Mouse (Mus musculus) embryonic facial prominence, embryonic 10.5 days (tissue): ENCODE data around the gene Urb1. TPM values are rescaled to one million over a fixed set of nuclear protein-coding genes. Genes with fewer than 3 reads are reported as not detected.
A peak's percentile ranks its signal among the peaks of the same experiment; 100 is the strongest.

Experiments used
- DNase-seq: peaks from one replicate; pipeline ENCODE4 v3.0.0-alpha.2; 2017; ENCODE audit warnings: low spot score
- H3K27ac ChIP-seq: fragments of 300-500 bp; sonication (generic); replicated peaks from 2 replicates; pipeline ENCODE4 v1.5.1; 2016; ENCODE audit warnings: mild to moderate bottlenecking
- H3K27me3 ChIP-seq: fragments of 300-500 bp; sonication (generic); replicated peaks from 2 replicates; pipeline ENCODE4 v1.6.1; 2016; ENCODE audit warnings: low read depth, mild to moderate bottlenecking; ENCODE audit not compliant: poor library complexity, severe bottlenecking
- H3K36me3 ChIP-seq: fragments of 300-500 bp; sonication (generic); replicated peaks from 2 replicates; pipeline ENCODE4 v1.6.1; 2016; ENCODE audit warnings: mild to moderate bottlenecking, moderate library complexity
- H3K4me1 ChIP-seq: fragments of 300-500 bp; sonication (generic); 2 replicates; pipeline ENCODE4 v1.6.1; 2016
- H3K4me3 ChIP-seq: fragments of 300-500 bp; sonication (generic); 2 replicates; pipeline ENCODE4 v1.5.1; 2016; ENCODE audit warnings: mild to moderate bottlenecking, moderate library complexity
- H3K9me3 ChIP-seq: fragments of 300-500 bp; sonication (generic); 2 replicates; pipeline ENCODE4 v1.6.1; 2016; ENCODE audit warnings: mild to moderate bottlenecking
- WGBS: fragments of 180-500 bp; shearing (Covaris S2); methylation state at CpG from one replicate; pipeline ENCODE4 v1.1.7; 2016; 5-methylcytosine and 5-hydroxymethylcytosine counted together
- polyA plus RNA-seq: library from polyadenylated mRNA; unstranded; fragments of >200 nt; fragmentation: Nextera tagmentation; extraction: Ambion mirVana; gene quantifications from 2 replicates; pipeline ENCODE4 v1.2.1, GENCODE M21; 2016

Urb1 gene
- polyA plus RNA-seq: 10.9 and 11.5 TPM in 2 replicates

GRCm38 (mm10) chr16:90809975-90810715 is at the start of gene Urb1:
Gene Urb1 (minus strand): TSS chr16:90810413.
- peak; percentile 100 for DNase-seq
- Histone ChIP-seq H3K4me1 (peaks cover 23% of the 10 kb centered on the region), H3K36me3 (peaks cover 8% of the 10 kb centered on the region), H3K9me3 (no peaks in the 10 kb centered on the region), H3K27ac (peak within 1 kb of the TSS; percentile 78), H3K27me3 (no peaks in the 10 kb centered on the region), H3K4me3 (peak within 1 kb of the TSS; percentile 85)
- under 1% methylated on average over 47 of the region's 47 CpGs for WGBS

GRCm38 (mm10) chr16:90858206-90858605 is 48.0 kb upstream of the Urb1 start:
- Histone ChIP-seq H3K4me1 (peaks cover 22% of the 10 kb centered on the region), H3K9me3 (no peaks in the 10 kb centered on the region), H3K4me3 (no peak overlapping the region), H3K27ac (no peak overlapping the region), H3K36me3 (no peaks in the 10 kb centered on the region), H3K27me3 (no peaks in the 10 kb centered on the region)
- WGBS: 81% methylated on average over 4 of the region's 4 CpGs
- DNase-seq: no peak

GRCm38 (mm10) chr16:90856552-90857200 is 46.5 kb upstream of the Urb1 start:
- WGBS: 90% methylated on average over 6 of the region's 6 CpGs
- Histone ChIP-seq H3K27ac (no peak overlapping the region), H3K9me3 (no peaks in the 10 kb centered on the region), H3K4me1 (peaks cover 37% of the 10 kb centered on the region), H3K4me3 (no peak overlapping the region), H3K36me3 (no peaks in the 10 kb centered on the region), H3K27me3 (no peaks in the 10 kb centered on the region)
- DNase-seq: no peak

- Histone ChIP-seq H3K27me3 (no peaks in the 10 kb centered on the region; the same call in 1 of the 2 replicates), H3K36me3 (no peaks in the 10 kb centered on the region), H3K9me3 (no peaks in the 10 kb centered on the region), H3K4me3 (no peak overlapping the region), H3K27ac (peak overlapping the region; percentile 72; the same call in 1 of the 2 replicates), H3K4me1 (peaks cover 76% of the 10 kb centered on the region)
- DNase-seq: peak; percentile 57
- WGBS: 34% methylated on average over 11 of the region's 11 CpGs
Observed at GRCm38 (mm10) chr16:90851621-90852334, 41.6 kb upstream of the Urb1 start.

- H3K4me1 ChIP-seq: peaks cover 76% of the 10 kb centered on the region
- WGBS: 64% methylated on average over 7 of the region's 7 CpGs
- no peaks in the 10 kb centered on the region for H3K9me3 ChIP-seq
- 0 out of 2 replicates have a peak overlapping the region, but pooled peaks have one; percentile 20 for H3K27ac ChIP-seq
- H3K27me3 ChIP-seq: no peaks in the 10 kb centered on the region; the same call in 1 of the 2 replicates
- no peak for DNase-seq
- H3K36me3 ChIP-seq: no peaks in the 10 kb centered on the region
- no peak overlapping the region for H3K4me3 ChIP-seq
Observed at GRCm38 (mm10) chr16:90850881-90851280, 40.7 kb upstream of the Urb1 start.

GRCm38 (mm10) chr16:90849262-90849661 is 39.0 kb upstream of the Urb1 start:
- 50% methylated on average over 12 of the region's 12 CpGs for WGBS
- H3K27me3 ChIP-seq: no peaks in the 10 kb centered on the region; the same call in 1 of the 2 replicates
- H3K4me1 ChIP-seq: peaks cover 69% of the 10 kb centered on the region

GRCm38 (mm10) chr16:90848697-90849096 is 38.5 kb upstream of the Urb1 start:
- Histone ChIP-seq H3K4me1 (peaks cover 65% of the 10 kb centered on the region), H3K4me3 (no peak overlapping the region), H3K27me3 (no peaks in the 10 kb centered on the region; the same call in 1 of the 2 replicates), H3K9me3 (no peaks in the 10 kb centered on the region), H3K36me3 (no peaks in the 10 kb centered on the region), H3K27ac (peak overlapping the region; percentile 44; the same call in 1 of the 2 replicates)
- no peak for DNase-seq
- WGBS: 77% methylated on average over 7 of the region's 7 CpGs

More at GRCm38 (mm10) chr16:90849262-90849661, 39.0 kb upstream of the Urb1 start:
- H3K27ac ChIP-seq: peak overlapping the region; percentile 44; the same call in 1 of the 2 replicates
- peak; percentile 71 for DNase-seq
- H3K36me3 ChIP-seq: no peaks in the 10 kb centered on the region
- H3K4me3 ChIP-seq: no peak overlapping the region
- H3K9me3 ChIP-seq: no peaks in the 10 kb centered on the region

GRCm38 (mm10) chr16:90845591-90845990 is 35.4 kb upstream of the Urb1 start:
- Histone ChIP-seq H3K27me3 (peaks cover 16% of the 10 kb centered on the region), H3K9me3 (no peaks in the 10 kb centered on the region), H3K36me3 (no peaks in the 10 kb centered on the region), H3K4me3 (no peak overlapping the region), H3K27ac (no peak overlapping the region), H3K4me1 (peaks cover 52% of the 10 kb centered on the region)
- 86% methylated on average over 13 of the region's 13 CpGs for WGBS
- no peak for DNase-seq

- peaks cover 52% of the 10 kb centered on the region for H3K4me1 ChIP-seq
- no peaks in the 10 kb centered on the region for H3K9me3 ChIP-seq
- no peak overlapping the region for H3K4me3 ChIP-seq
- no peak for DNase-seq
- H3K27ac ChIP-seq: no peak overlapping the region
- peaks cover 16% of the 10 kb centered on the region for H3K27me3 ChIP-seq
- WGBS: 83% methylated on average over 6 of the region's 6 CpGs
- H3K36me3 ChIP-seq: no peaks in the 10 kb centered on the region
Observed at GRCm38 (mm10) chr16:90845038-90845437, 34.8 kb upstream of the Urb1 start.

GRCm38 (mm10) chr16:90842164-90842563 is 32.0 kb upstream of the Urb1 start:
- no peaks in the 10 kb centered on the region for H3K9me3 ChIP-seq
- peaks cover 26% of the 10 kb centered on the region for H3K4me1 ChIP-seq
- no peak for DNase-seq
- 73% methylated on average over 9 of the region's 9 CpGs for WGBS
- H3K36me3 ChIP-seq: no peaks in the 10 kb centered on the region
- H3K27ac ChIP-seq: no peak overlapping the region
- no peak overlapping the region for H3K4me3 ChIP-seq
- H3K27me3 ChIP-seq: peaks cover 24% of the 10 kb centered on the region; the same call in 1 of the 2 replicates

GRCm38 (mm10) chr16:90837431-90837830 is 27.2 kb upstream of the Urb1 start:
- 77% methylated on average over 8 of the region's 8 CpGs for WGBS
- DNase-seq: no peak
- Histone ChIP-seq H3K27ac (no peak overlapping the region), H3K36me3 (no peaks in the 10 kb centered on the region), H3K9me3 (no peaks in the 10 kb centered on the region), H3K4me1 (peaks cover 20% of the 10 kb centered on the region), H3K4me3 (no peak overlapping the region), H3K27me3 (peaks cover 45% of the 10 kb centered on the region)

- 34% methylated on average over 9 of the region's 9 CpGs for WGBS
- peaks cover 72% of the 10 kb centered on the region for H3K27me3 ChIP-seq
Observed at GRCm38 (mm10) chr16:90833041-90833791, 23.0 kb upstream of the Urb1 start.

More at GRCm38 (mm10) chr16:90833041-90833791, 23.0 kb upstream of the Urb1 start:
- Histone ChIP-seq H3K4me1 (peaks cover 46% of the 10 kb centered on the region), H3K36me3 (no peaks in the 10 kb centered on the region), H3K4me3 (no peak overlapping the region), H3K27ac (no peak overlapping the region), H3K9me3 (no peaks in the 10 kb centered on the region)
- no peak for DNase-seq
